Mouse (Mus musculus) kidney, adult 2 months (tissue): ENCODE measurements around the gene Dlg2. TPM values are rescaled to one million over a fixed set of nuclear protein-coding genes. Genes with fewer than 3 reads are reported as not detected.

Experiments
- DNase-seq: peaks from one replicate; pipeline ENCODE4 v3.0.0; 2021
- H3K27ac ChIP-seq: fragments of 200-500 bp; 2 replicates; pipeline ENCODE4 v1.5.1; 2012; ENCODE audit warnings: low read depth, low read length, control low read depth, inconsistent platforms; ENCODE audit not compliant: insufficient read depth
- H3K27me3 ChIP-seq: fragments of 200-500 bp; replicated peaks from 2 replicates; pipeline ENCODE4 v1.6.1; 2012; ENCODE audit warnings: mild to moderate bottlenecking, moderate library complexity, low read length, inconsistent platforms; ENCODE audit not compliant: control insufficient read depth, insufficient read depth
- H3K36me3 ChIP-seq: fragments of 200-500 bp; 2 replicates; pipeline ENCODE4 v1.6.1; 2012; ENCODE audit warnings: mild to moderate bottlenecking, moderate library complexity, low read length, inconsistent platforms; ENCODE audit not compliant: control insufficient read depth, insufficient read depth
- H3K4me1 ChIP-seq: fragments of 200-500 bp; 2 replicates; pipeline ENCODE4 v1.6.1; 2011; ENCODE audit warnings: low read length; ENCODE audit not compliant: control insufficient read depth, insufficient read depth
- H3K4me3 ChIP-seq: fragments of 200-500 bp; 2 replicates; pipeline ENCODE4 v1.5.1; 2011; ENCODE audit warnings: mild to moderate bottlenecking, low read depth, low read length, control low read depth; ENCODE audit not compliant: insufficient read depth
- CTCF ChIP-seq: fragments of 200-500 bp; conservative IDR thresholded peaks from 2 replicates; pipeline ENCODE4 v1.5.1; 2011; ENCODE audit warnings: low read depth, mild to moderate bottlenecking, control low read depth, low read length, moderate library complexity, mixed read lengths; ENCODE audit not compliant: insufficient read depth, insufficient read length
- POLR2A ChIP-seq: fragments of 200-500 bp; IDR thresholded peaks from one replicate; pipeline ENCODE4 v1.6.1; 2011; ENCODE audit warnings: low read depth, low read length, control low read depth
- WGBS: fragments of 180-500 bp; shearing (Covaris S2); methylation state at CpG from one replicate; pipeline ENCODE4 v1.1.7; 2018; 5-methylcytosine and 5-hydroxymethylcytosine counted together
- polyA plus RNA-seq: library from polyadenylated mRNA; depleted of rRNA; stranded (reverse); fragments of >200 nt; gene quantifications from 2 replicates; pipeline ENCODE4 v1.2.3, GENCODE M21; 2012

Gene Dlg2
- polyA plus RNA-seq, 1 experiment = 2.1 TPM

GRCm38 (mm10) chr7:91284167-91284566, 807.7 kb downstream of the Dlg2 start:
- 85% methylated on average over 3 of the region's 3 CpGs for WGBS
- Histone ChIP-seq H3K36me3 (no peaks in the 10 kb centered on the region), H3K27ac (no peak overlapping the region), H3K27me3 (no peaks in the 10 kb centered on the region), H3K4me3 (no peak overlapping the region), H3K4me1 (no peaks in the 10 kb centered on the region)
- no peak for DNase-seq
- TF ChIP-seq POLR2A = no peak
- TF ChIP-seq CTCF = no peak

GRCm38 (mm10) chr7:91288324-91288723, 811.9 kb downstream of the Dlg2 start:
- no peaks in the 10 kb centered on the region for H3K36me3 ChIP-seq
- 80% methylated on average over 3 of the region's 3 CpGs for whole genome bisulfite sequencing
- TF ChIP-seq POLR2A (no peak), CTCF (no peak)
- H3K4me1 ChIP-seq = no peaks in the 10 kb centered on the region
- H3K27ac ChIP-seq = no peak overlapping the region
- H3K27me3 ChIP-seq = no peaks in the 10 kb centered on the region
- no peak overlapping the region for H3K4me3 ChIP-seq
- DNase-seq = no peak

- Histone ChIP-seq H3K4me3 (no peak overlapping the region), H3K27ac (no peak overlapping the region), H3K4me1 (no peaks in the 10 kb centered on the region), H3K36me3 (no peaks in the 10 kb centered on the region), H3K27me3 (no peaks in the 10 kb centered on the region)
- WGBS = 69% methylated on average over 2 of the region's 2 CpGs
- DNase-seq = no peak
- TF ChIP-seq POLR2A (no peak), CTCF (no peak)
These were observed 819.7 kb downstream of the Dlg2 start for GRCm38 (mm10) chr7:91296127-91296526.

- no peak overlapping the region for H3K4me3 ChIP-seq
- no peak for TF ChIP-seq POLR2A
- TF ChIP-seq CTCF = no peak
- no peaks in the 10 kb centered on the region for H3K36me3 ChIP-seq
- 79% methylated on average over 5 of the region's 5 CpGs for WGBS
- H3K27ac ChIP-seq = no peak overlapping the region
- no peak for DNase-seq
- H3K4me1 ChIP-seq = no peaks in the 10 kb centered on the region
- no peaks in the 10 kb centered on the region for H3K27me3 ChIP-seq
These were observed 834.7 kb downstream of the Dlg2 start for GRCm38 (mm10) chr7:91311177-91311576.

GRCm38 (mm10) chr7:91345073-91345472, 868.6 kb downstream of the Dlg2 start:
- DNase-seq = no peak
- H3K27ac ChIP-seq = no peak overlapping the region

GRCm38 (mm10) chr7:91369821-91370321, 893.4 kb downstream of the Dlg2 start:
- DNase-seq = no peak
- WGBS = 40% methylated on average over 10 of the region's 10 CpGs
- Histone ChIP-seq H3K27me3 (no peaks in the 10 kb centered on the region), H3K27ac (no peak overlapping the region), H3K36me3 (no peaks in the 10 kb centered on the region), H3K4me1 (no peaks in the 10 kb centered on the region), H3K4me3 (no peak overlapping the region)
- TF ChIP-seq POLR2A (no peak), CTCF (no peak)

More at GRCm38 (mm10) chr7:91345073-91345472, 868.6 kb downstream of the Dlg2 start:
- H3K4me1 ChIP-seq = no peaks in the 10 kb centered on the region
- no peak for TF ChIP-seq CTCF
- no peak for TF ChIP-seq POLR2A
- H3K27me3 ChIP-seq = no peaks in the 10 kb centered on the region
- no peaks in the 10 kb centered on the region for H3K36me3 ChIP-seq
- H3K4me3 ChIP-seq = no peak overlapping the region

- DNase-seq = no peak
- Histone ChIP-seq H3K27me3 (no peaks in the 10 kb centered on the region), H3K4me1 (no peaks in the 10 kb centered on the region), H3K4me3 (no peak overlapping the region), H3K36me3 (no peaks in the 10 kb centered on the region), H3K27ac (no peak overlapping the region)
- 74% methylated on average over 3 of the region's 3 CpGs for WGBS
- TF ChIP-seq POLR2A = no peak
These were observed 905.8 kb downstream of the Dlg2 start for GRCm38 (mm10) chr7:91382281-91382680.

- DNase-seq = no peak
- no peak for TF ChIP-seq CTCF
- TF ChIP-seq POLR2A = no peak
- no peak overlapping the region for H3K4me3 ChIP-seq
- H3K4me1 ChIP-seq = no peaks in the 10 kb centered on the region
- 35% methylated on average over 1 of the region's 1 CpGs for WGBS
- H3K27me3 ChIP-seq = no peaks in the 10 kb centered on the region
- no peak overlapping the region for H3K27ac ChIP-seq
- no peaks in the 10 kb centered on the region for H3K36me3 ChIP-seq
These were observed 907.4 kb downstream of the Dlg2 start for GRCm38 (mm10) chr7:91383873-91384272.
